Mouse (Mus musculus): Measurements from ENCODE around the gene Gse1. TPM values are rescaled to one million over a fixed set of nuclear protein-coding genes. Genes with fewer than 3 reads are reported as not detected.

Gene Gse1
- polyA plus RNA-seq, 1 experiment, result 27.5 TPM

- no peak for DNase-seq (ENCODE audit: low spot score)
Measured at GRCm38 (mm10) chr8:120243222-120243621, 15.0 kb downstream of the Gse1 start.

GRCm38 (mm10) chr8:120243916-120244451 is 15.7 kb downstream of the Gse1 start:
- no peak for DNase-seq (ENCODE audit: low spot score)

GRCm38 (mm10) chr8:120244553-120244952 is 16.3 kb downstream of the Gse1 start:
- no peak for DNase-seq (ENCODE audit: low spot score)

GRCm38 (mm10) chr8:120247618-120248017 is 19.4 kb downstream of the Gse1 start:
- no peak for DNase-seq (ENCODE audit: low spot score)

- DNase-seq (ENCODE audit: low spot score), result no peak
Measured at GRCm38 (mm10) chr8:120248031-120248430, 19.8 kb downstream of the Gse1 start.

GRCm38 (mm10) chr8:120248451-120248850 is 20.2 kb downstream of the Gse1 start:
- no peak for DNase-seq (ENCODE audit: low spot score)

GRCm38 (mm10) chr8:120249800-120250336 is 21.6 kb downstream of the Gse1 start:
- no peak for DNase-seq (ENCODE audit: low spot score)

- DNase-seq (ENCODE audit: low spot score), result no peak
Measured at GRCm38 (mm10) chr8:120250750-120251410, 22.6 kb downstream of the Gse1 start.

- no peak for DNase-seq (ENCODE audit: low spot score)
Measured at GRCm38 (mm10) chr8:120251411-120252035, 23.3 kb downstream of the Gse1 start.

- DNase-seq (ENCODE audit: low spot score), result no peak
Measured at GRCm38 (mm10) chr8:120253626-120254025, 25.4 kb downstream of the Gse1 start.

GRCm38 (mm10) chr8:120255406-120255987 is 27.2 kb downstream of the Gse1 start:
- DNase-seq (ENCODE audit: low spot score), result no peak

GRCm38 (mm10) chr8:120256958-120257357 is 28.7 kb downstream of the Gse1 start:
- DNase-seq (ENCODE audit: low spot score), result no peak

- no peak for DNase-seq (ENCODE audit: low spot score)
Measured at GRCm38 (mm10) chr8:120259206-120259605, 30.9 kb downstream of the Gse1 start.

- no peak for DNase-seq (ENCODE audit: low spot score)
Measured at GRCm38 (mm10) chr8:120260677-120261076, 32.4 kb downstream of the Gse1 start.

GRCm38 (mm10) chr8:120261338-120262120 is 33.3 kb downstream of the Gse1 start:
- DNase-seq (ENCODE audit: low spot score), result no peak

GRCm38 (mm10) chr8:120263879-120264278 is 35.6 kb downstream of the Gse1 start:
- no peak for DNase-seq (ENCODE audit: low spot score)

GRCm38 (mm10) chr8:120264388-120264943 is 36.2 kb downstream of the Gse1 start:
- DNase-seq (ENCODE audit: low spot score), result no peak

- DNase-seq (ENCODE audit: low spot score), result no peak
Measured at GRCm38 (mm10) chr8:120264944-120265453, 36.7 kb downstream of the Gse1 start.

GRCm38 (mm10) chr8:120265471-120265870 is 37.2 kb downstream of the Gse1 start:
- DNase-seq (ENCODE audit: low spot score), result no peak

GRCm38 (mm10) chr8:120268541-120268980 is 40.3 kb downstream of the Gse1 start:
- no peak for DNase-seq (ENCODE audit: low spot score)

- no peak for DNase-seq (ENCODE audit: low spot score)
Measured at GRCm38 (mm10) chr8:120270449-120270848, 42.2 kb downstream of the Gse1 start.

All from urinary bladder, adult 2 months (tissue).